Mouse (Mus musculus) CD4-positive, CD25-positive, alpha-beta regulatory T cell, adult 4 months (primary cell): ENCODE results near the gene Dnajc9. TPM values are rescaled to one million over a fixed set of nuclear protein-coding genes. Genes with fewer than 3 reads are reported as not detected.

ENCODE experiments used
- ATAC-seq: one replicate; pipeline ENCODE4 v1.8.0; 2017
- polyA plus RNA-seq, 2 experiments: library from polyadenylated mRNA; unstranded; fragments of 100-300 nt; shearing (Covaris generic); gene quantifications; one replicate each; pipeline ENCODE4 v1.2.1; 2017

Dnajc9 gene
- polyA plus RNA-seq, result 100 to 1,000 TPM; 145 to 195 TPM

DNA sequence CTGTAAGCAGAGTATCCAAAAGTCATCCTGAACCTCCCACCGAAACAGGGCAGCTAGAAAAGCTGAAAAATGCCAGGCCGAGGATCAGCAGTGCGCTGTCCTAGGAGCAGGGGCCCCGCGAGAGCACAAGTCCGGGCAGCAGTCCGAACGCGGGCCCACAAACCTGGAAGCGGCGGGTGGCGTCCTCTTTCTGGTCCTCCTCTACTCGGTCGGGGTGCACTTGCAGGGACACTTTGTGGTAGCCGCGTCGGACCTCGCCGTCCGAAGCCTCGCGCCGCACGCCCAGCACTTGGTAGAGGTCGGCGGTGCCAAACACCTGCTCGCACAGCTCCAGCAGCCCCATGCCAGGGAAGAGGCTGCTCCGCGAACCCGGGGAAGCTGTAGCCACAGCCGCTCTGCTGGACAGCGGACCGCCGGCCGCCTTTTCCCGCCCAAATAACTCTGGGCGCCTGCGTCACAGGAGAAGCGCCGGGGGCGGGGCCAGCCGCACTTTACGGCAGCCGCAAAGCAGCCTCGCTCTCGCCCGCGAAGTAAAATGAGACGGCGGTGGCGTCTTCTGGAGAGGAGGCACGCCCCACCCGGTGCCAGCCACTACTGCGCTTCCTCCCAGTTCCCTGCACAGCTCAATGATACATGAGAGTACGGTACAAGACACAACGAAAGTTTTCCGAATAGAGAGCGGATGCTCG is at the start of gene Dnajc9:
TSS of gene Dnajc9 (minus strand) at position 470 of the 689 bp plus-strand sequence.
- peak; percentile 71 for ATAC-seq

GRCm38 (mm10) chr14:20436976-20437375 is 48.3 kb upstream of the Dnajc9 start:
- ATAC-seq, result no peak

- no peak for ATAC-seq
These were observed 43.7 kb upstream of the Dnajc9 start for GRCm38 (mm10) chr14:20432420-20432819.

- no peak for ATAC-seq
These were observed 43.0 kb upstream of the Dnajc9 start for GRCm38 (mm10) chr14:20431726-20432125.

DNA sequence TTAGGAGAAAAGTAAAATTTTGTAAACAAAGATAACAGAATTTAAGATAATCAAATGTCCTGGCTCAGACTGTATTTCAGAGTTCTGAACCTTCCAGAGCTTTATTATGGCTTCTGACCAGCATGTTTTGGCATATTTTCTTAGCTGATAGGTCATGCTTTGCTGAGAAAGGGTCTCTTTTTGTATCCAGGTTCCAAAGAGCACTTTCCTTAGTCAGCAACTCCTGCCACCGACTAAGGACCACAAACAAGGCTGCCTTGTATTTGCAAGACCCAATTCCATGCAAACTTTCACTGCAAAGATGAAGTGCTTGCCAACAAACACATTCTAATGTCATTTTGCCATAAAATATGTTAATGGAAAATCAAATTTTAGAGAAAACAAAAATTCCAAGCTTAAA is 41.1 kb upstream of the Dnajc9 start:
- no peak for ATAC-seq

DNA sequence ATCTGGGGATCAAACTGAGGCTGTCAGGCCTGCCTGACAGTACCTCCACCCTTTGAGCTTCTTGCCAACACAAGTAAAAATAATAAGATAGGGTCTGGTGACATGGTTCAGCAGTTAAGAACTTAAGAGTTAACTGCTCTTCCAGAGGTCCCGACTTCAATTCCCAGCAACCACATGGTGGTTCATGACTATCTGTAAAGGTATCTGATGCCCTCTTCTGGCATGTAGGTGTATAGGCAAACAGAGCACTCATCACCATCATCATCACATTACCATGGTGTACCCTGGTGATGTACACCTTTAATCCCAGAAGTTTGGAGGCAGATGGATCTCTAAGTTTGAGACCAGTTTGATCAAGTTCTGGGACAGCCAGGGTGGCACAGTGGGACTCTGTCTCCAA is 39.9 kb upstream of the Dnajc9 start:
- ATAC-seq, result no peak

DNA sequence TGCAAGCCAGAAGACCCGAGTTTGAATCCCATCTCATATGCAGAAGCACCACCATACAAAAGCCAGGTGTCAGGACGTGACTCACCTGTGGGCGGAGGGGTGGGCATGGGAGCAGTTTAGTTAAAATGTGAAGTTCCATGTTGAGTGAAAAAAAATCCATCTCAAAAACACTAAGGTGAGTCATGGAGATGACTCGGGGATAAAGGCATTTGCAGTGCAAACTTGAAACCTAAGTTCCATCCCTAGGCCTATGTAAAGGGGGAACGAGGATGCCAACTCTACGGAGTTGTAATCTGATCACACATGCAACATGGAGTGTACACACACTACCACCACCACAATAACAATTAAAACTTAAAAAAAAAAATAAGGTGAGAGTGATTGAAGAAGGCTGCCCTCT is 34.3 kb upstream of the Dnajc9 start:
- no peak for ATAC-seq

DNA sequence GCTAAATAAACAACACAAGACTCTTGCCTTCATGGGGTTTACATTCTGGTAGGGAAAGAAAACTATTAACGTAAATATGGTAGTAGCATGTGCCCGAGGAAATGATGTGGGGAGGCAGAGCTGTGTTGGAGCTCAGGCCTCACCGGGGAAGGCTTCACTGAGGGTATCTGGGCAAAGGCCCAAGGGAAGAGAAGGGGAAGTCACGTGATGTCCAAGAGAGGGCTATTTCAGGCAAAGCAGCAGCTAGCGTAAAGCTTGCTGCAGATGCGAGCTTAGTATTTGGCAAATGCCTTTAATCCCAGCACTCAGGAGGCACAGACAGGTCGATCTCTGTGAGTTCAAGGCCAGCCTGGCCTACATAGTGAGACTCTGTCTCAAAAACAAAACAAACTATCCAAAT is 33.5 kb upstream of the Dnajc9 start:
- no peak for ATAC-seq

- peak; percentile 45 for ATAC-seq
These were observed 11.4 kb upstream of the Dnajc9 start for GRCm38 (mm10) chr14:20400071-20400470.

DNA sequence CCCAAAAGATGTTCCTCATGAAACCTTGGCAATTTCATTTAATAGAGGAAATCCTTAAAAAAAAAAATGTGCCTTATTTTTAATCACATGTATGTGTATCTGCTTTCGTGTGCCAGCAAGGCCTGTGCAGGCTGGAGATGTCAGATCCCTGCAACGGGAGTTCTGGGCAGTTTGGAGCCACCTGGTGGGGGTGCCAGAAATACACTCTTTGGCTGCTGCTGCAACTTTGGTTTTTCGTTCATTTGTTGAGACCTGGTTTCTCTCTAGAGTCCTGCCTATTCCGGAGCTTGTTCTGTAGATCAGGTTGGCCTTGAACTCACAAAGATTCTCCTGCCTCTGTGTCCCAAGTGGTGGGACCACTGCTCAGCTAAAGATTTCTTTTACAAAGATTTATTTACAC is 10.2 kb upstream of the Dnajc9 start:
- ATAC-seq, result no peak

- ATAC-seq, result no peak
These were observed 8.5 kb upstream of the Dnajc9 start for GRCm38 (mm10) chr14:20397220-20397619.

GRCm38 (mm10) chr14:20393205-20393913 is 4.6 kb upstream of the Dnajc9 start, which contains the start of gene Mrps16:
Gene Mrps16, minus strand, starts transcription at chr14:20393634.
- peak; percentile 93 for ATAC-seq

DNA sequence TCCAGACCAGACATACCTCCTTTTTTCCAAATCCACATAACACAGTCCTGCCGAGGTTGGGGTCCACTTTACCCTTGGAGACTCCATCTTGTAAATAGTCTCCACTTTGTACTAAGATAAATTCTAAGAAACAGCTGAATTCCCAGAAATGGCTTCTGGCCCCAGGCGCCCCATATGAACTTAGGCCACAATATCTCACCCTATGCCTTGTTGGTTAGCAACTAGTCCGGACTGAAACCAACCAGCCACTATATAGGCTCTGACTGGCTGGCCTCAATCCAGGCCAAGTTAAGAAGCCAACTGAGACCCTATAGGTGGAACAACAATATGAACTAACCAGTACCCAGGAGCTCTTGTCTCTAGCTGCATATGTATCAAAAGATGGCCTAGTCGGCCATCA is 3.6 kb upstream of the Dnajc9 start:
- ATAC-seq, result no peak

GRCm38 (mm10) chr14:20389446-20390079 is 853 bp upstream of the Dnajc9 start:
- no peak for ATAC-seq

GRCm38 (mm10) chr14:20379753-20380430 is 8.8 kb downstream of the Dnajc9 start:
- peak; percentile 28 for ATAC-seq

DNA sequence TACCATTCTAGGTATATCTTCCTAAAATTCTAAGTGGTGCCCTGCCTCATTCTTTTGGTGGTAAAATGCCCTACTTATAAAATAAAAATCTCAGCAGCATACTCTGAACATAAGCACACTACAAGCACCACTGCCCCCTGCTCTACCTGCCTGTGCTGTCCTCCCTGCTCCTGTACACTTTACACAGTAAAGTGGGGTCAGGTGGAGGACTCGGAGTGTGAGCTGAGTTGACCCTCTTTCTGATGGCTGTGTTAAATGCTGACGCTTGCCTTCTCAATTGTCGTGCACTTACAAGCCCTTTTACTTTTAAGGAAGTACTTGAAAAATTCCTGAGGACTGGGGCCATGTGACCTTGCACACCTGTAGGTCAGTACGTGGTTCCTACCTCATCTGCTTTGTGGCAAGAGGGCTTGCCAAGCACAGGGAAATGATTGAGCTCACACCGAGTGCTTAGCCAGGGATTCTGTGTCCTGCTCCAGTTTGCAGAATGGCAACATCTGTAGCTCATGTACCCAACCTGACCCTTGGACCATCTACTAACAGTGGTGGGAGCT is 9.5 kb downstream of the Dnajc9 start:
- ATAC-seq, result no peak

GRCm38 (mm10) chr14:20378313-20379061 is 10.2 kb downstream of the Dnajc9 start:
- ATAC-seq, result peak; percentile 88

- ATAC-seq, result no peak
These were observed 11.6 kb downstream of the Dnajc9 start for GRCm38 (mm10) chr14:20377112-20377521.

DNA sequence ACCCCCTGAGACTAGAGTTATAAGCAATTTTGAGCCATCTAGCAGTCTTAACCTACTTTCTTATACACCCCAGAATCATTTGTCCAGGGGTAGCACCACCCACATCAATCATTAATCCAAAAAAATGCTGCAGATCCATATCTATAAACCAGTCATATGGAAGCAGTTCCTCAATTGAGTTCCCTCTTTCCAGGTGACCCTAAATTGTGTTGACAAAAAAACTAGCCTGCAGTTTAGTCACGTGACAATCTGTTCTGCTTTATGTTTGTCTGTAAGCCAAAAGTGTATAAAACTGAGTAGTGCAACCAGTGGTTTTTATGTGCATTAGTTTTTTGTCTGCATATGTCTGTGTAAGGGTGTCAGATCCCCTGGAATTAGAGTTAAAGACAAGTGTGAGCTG is 16.9 kb downstream of the Dnajc9 start:
- ATAC-seq, result no peak

DNA sequence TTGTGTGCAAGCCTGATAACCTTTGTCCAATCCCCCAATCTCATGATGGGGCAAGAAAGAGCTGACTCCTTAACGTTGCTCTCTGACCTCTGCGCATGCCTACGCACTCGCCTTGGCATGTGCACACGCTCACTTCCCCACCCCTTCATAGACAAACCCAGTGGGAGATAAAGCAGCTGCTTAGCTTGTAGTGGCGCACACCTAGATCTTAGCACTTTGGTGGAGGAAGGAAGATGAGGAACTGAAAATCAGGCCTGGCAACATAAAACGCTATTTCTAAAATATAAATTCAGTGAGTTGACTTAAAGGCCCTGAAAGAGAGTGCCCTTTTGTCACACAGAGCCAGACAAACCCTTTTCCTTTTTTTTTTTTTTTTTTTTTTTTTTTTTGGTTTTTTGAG is 17.9 kb downstream of the Dnajc9 start:
- no peak for ATAC-seq

- ATAC-seq, result no peak
These were observed 20.4 kb downstream of the Dnajc9 start for GRCm38 (mm10) chr14:20368271-20368670.

GRCm38 (mm10) chr14:20363230-20363629 is 25.5 kb downstream of the Dnajc9 start:
- ATAC-seq, result no peak
